Mouse (Mus musculus) hindbrain, embryonic 16.5 days (tissue): ENCODE data around the gene Tmem254b. TPM values are rescaled to one million over a fixed set of nuclear protein-coding genes. Genes with fewer than 3 reads are reported as not detected.
"Not testable (repeated sequence)": the region's sequence is repeated elsewhere in the genome, so short reads cannot be mapped to it uniquely, and the experiment has no call there.

Source experiments
- ATAC-seq: fragments of 200-750 bp; cut with Nextera tagmentation; 2 replicates; pipeline ENCODE4 v1.8.0; 2017; ENCODE audit warnings: moderate TSS enrichment, moderate library complexity
- H3K27ac ChIP-seq: fragments of 300-500 bp; sonication (generic); 2 replicates; pipeline ENCODE4 v1.5.1; 2014; ENCODE audit warnings: low read depth, mild to moderate bottlenecking, control low read depth, low read length, moderate library complexity
- H3K27me3 ChIP-seq: fragments of 300-500 bp; sonication (generic); replicated peaks from 2 replicates; pipeline ENCODE4 v1.6.1; 2014; ENCODE audit warnings: low read length; ENCODE audit not compliant: control insufficient read depth, insufficient read depth
- H3K36me3 ChIP-seq: fragments of 300-500 bp; sonication (generic); 2 replicates; pipeline ENCODE4 v1.6.1; 2014; ENCODE audit warnings: mild to moderate bottlenecking, low read length, moderate library complexity, mixed read lengths; ENCODE audit not compliant: control insufficient read depth, insufficient read depth
- H3K4me1 ChIP-seq: fragments of 300-500 bp; sonication (generic); 2 replicates; pipeline ENCODE4 v1.6.1; 2014; ENCODE audit warnings: low read depth, low read length; ENCODE audit not compliant: control insufficient read depth, insufficient read depth
- H3K4me2 ChIP-seq: fragments of 300-500 bp; sonication (generic); 2 replicates; pipeline ENCODE4 v1.6.1; 2014; ENCODE audit warnings: mild to moderate bottlenecking, low read length, control low read depth, moderate library complexity
- H3K4me3 ChIP-seq: fragments of 300-500 bp; sonication (generic); 2 replicates; pipeline ENCODE4 v1.5.1; 2014; ENCODE audit warnings: mild to moderate bottlenecking, low read length, control low read depth, moderate library complexity
- H3K9ac ChIP-seq: fragments of 300-500 bp; sonication (generic); 2 replicates; pipeline ENCODE4 v1.6.1; 2014; ENCODE audit warnings: low read depth, mild to moderate bottlenecking, control low read depth, low read length, moderate library complexity
- H3K9me3 ChIP-seq: fragments of 300-500 bp; sonication (generic); 2 replicates; pipeline ENCODE4 v1.6.1; 2014; ENCODE audit warnings: mild to moderate bottlenecking, low read length, moderate library complexity; ENCODE audit not compliant: control insufficient read depth
- WGBS: fragments of 180-500 bp; shearing (Covaris S2); extraction: QIAGEN DNeasy Blood & Tissue Kit; methylation state at CpG from one replicate; pipeline ENCODE4 v1.1.7; 2014; 5-methylcytosine and 5-hydroxymethylcytosine counted together
- polyA plus RNA-seq: library from polyadenylated mRNA; unstranded; fragments of >200 nt; fragmentation: Nextera tagmentation; extraction: Ambion mirVana; gene quantifications from 2 replicates; pipeline ENCODE4 v1.2.1, GENCODE M21; 2015

Tmem254b gene
- polyA plus RNA-seq, 1 experiment from 2014 or later = 36.7 TPM

DNA sequence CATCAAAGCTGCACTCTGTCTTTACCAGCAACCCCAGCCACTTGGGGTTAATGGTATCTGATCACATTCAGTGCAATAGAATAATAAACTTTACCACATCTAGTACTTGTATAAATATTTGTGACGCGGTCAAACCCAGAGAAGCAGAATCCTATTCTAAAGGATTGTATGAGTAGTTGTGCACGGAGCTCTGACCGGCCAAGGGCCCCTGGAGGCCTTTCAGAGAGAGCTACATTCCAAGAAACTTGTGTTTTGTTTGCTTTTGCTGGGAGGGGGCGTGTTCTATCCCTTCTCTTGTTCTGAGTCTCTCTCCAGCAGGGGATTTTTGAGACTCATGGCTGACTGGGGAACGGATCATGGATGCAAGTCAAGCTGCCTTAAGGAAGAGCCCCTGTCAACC is 31.8 kb downstream of the Tmem254b start:
- not testable (repeated sequence) for H3K27ac ChIP-seq, H3K36me3 ChIP-seq, H3K9ac ChIP-seq, H3K9me3 ChIP-seq, ATAC-seq, H3K4me2 ChIP-seq, H3K4me1 ChIP-seq, H3K27me3 ChIP-seq, H3K4me3 ChIP-seq
- WGBS = no CpG with 5 or more reads among the region's 6 CpGs

DNA sequence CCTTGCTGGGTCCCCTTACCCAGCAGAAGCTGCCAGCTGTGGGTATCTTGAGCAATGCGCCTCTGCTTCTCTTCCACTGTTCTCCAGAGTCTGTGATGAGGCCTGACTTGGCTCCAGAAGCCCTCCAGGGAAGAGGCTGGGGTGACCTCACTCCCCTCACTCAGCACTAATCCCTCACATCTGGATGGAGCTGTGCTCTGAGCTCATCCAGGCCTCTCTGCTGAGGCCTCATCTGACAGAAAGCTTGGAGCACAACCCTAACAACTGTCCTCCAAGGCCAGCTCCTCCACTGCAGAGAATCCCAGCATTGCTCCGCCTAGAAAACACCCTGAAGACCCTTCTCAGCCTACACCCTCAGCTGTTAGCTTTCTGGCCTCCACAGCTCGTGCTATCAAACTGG is 32.9 kb downstream of the Tmem254b start:
- ATAC-seq, H3K4me2 ChIP-seq, H3K36me3 ChIP-seq, H3K4me1 ChIP-seq, H3K27me3 ChIP-seq, H3K9me3 ChIP-seq, H3K4me3 ChIP-seq, H3K9ac ChIP-seq, H3K27ac ChIP-seq: not testable (repeated sequence)
- WGBS = no CpG with 5 or more reads among the region's 3 CpGs

DNA sequence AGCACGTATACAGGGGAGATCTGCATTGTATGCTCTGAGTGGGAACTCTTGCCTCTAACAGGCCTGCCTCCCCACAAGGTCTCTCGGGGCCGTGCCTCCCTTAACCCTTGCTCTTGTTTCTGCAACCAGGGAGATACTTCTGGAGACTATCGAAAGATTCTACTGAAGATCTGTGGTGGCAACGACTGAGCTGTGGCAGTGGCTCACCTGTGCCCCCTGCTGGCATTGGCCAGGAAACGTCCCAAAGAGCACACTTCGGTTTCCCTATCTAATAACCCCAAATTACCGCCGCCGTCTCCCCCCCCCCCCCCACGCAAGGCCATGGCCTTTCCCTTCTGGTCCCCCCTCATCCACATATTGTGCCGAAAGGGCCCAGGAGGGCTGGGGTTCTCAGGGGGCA is 41.6 kb downstream of the Tmem254b start:
- not testable (repeated sequence) for ATAC-seq, H3K36me3 ChIP-seq, H3K4me3 ChIP-seq, H3K9me3 ChIP-seq, H3K4me1 ChIP-seq, H3K9ac ChIP-seq, H3K27me3 ChIP-seq, H3K27ac ChIP-seq, H3K4me2 ChIP-seq
- WGBS = no CpG with 5 or more reads among the region's 12 CpGs

DNA sequence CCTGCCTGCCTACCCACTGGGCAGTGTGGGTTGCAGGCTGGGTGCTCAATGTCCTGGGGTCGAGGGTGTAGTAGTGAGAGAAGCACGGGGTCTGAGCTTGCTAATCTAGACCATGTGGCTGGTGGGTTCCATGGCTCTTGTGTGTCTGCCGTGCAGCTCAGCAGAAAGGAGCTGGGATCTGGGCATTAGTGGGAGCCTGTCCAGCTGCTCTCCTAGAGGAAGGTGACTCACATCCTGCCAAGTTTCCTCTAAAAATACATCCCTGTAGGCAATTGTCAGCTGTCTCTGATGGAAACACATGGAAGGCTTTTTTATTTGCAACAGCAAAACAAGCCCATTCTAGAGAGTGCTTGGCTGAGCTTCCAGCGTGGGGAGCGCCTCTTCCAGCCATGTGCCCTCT is 44.4 kb downstream of the Tmem254b start:
- not testable (repeated sequence) for H3K4me1 ChIP-seq, ATAC-seq, H3K27me3 ChIP-seq, H3K27ac ChIP-seq, H3K9ac ChIP-seq, H3K9me3 ChIP-seq, H3K4me2 ChIP-seq, H3K4me3 ChIP-seq, H3K36me3 ChIP-seq
- no CpG with 5 or more reads among the region's 5 CpGs for WGBS

DNA sequence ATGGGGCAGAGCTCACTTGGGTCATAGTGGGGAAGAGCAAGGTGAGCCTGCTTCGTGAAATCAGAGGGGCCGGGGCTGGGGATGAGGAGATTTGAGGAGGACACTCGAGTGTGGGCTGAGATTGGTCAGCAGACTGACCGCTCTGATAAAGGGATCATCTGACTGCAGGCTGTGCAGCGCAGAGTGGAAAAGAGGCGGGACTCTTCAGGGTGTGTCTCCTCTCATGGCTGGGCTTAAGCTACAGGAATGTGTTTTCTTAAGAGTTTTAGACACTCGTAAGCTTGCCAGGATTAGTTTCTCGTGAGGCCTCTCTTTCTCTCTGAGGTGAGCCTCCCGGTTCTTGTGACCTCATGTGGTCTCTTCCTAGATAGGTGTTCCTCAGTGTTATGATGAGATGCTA is 45.7 kb downstream of the Tmem254b start:
- not testable (repeated sequence) for H3K4me1 ChIP-seq, H3K27me3 ChIP-seq, H3K36me3 ChIP-seq, H3K4me2 ChIP-seq, ATAC-seq, H3K9me3 ChIP-seq, H3K27ac ChIP-seq, H3K9ac ChIP-seq, H3K4me3 ChIP-seq
- WGBS = no CpG with 5 or more reads among the region's 9 CpGs

DNA sequence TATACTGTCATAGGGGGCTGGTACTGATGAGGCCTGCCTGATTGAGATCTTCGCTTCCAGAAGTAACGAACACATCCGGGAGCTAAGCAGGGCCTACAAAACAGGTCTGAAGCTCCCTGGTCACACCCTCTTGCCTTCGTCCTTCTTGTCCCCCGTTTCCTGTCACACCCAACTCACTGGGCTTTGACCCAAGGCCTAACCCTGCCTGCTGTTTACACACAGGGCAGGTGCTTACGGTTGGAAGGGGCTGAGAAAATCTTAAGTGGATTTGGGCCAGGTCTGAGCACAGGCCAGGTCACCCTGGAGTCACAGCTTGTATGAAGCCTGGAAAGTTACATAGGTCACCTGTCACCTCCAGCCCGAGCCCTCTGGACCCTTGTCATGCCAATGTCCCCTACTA is 50.8 kb downstream of the Tmem254b start:
- not testable (repeated sequence) for H3K9me3 ChIP-seq, ATAC-seq, H3K9ac ChIP-seq, H3K36me3 ChIP-seq, H3K27ac ChIP-seq, H3K4me3 ChIP-seq, H3K27me3 ChIP-seq, H3K4me1 ChIP-seq, H3K4me2 ChIP-seq
- WGBS = no CpG with 5 or more reads among the region's 7 CpGs

Other genes starting within 250 kb of the Tmem254b start
- gene Duxbl1, start 228.5 kb downstream of the Tmem254b start, polyA plus RNA-seq = 1.3 and 1.7 TPM in 2 replicates
- 8.4 and 8.6 TPM in 2 replicates for gene Gm9780, start 164.3 kb downstream of the Tmem254b start, polyA plus RNA-seq
- gene Tmem254c, start 139.7 kb downstream of the Tmem254b start, polyA plus RNA-seq = 31.1 and 32.6 TPM in 2 replicates
- not detected in 2 replicates for gene Cphx2, start 125.5 kb downstream of the Tmem254b start, polyA plus RNA-seq
- gene Cphx3, start 124.7 kb downstream of the Tmem254b start, polyA plus RNA-seq = not detected in 2 replicates
- gene Duxbl2, start 88.7 kb downstream of the Tmem254b start, polyA plus RNA-seq = 1.0 and 1.3 TPM in 2 replicates
- 6.0 and 12.7 TPM in 2 replicates for gene Plac9b, start 24.6 kb downstream of the Tmem254b start, polyA plus RNA-seq
- 0.60 and 1.2 TPM in 2 replicates for gene Duxbl3, start 50.9 kb upstream of the Tmem254b start, polyA plus RNA-seq